Mouse (Mus musculus): ENCODE measurements around the gene Gm49380. TPM values are rescaled to one million over a fixed set of nuclear protein-coding genes. Genes with fewer than 3 reads are reported as not detected.
"Not testable (repeated sequence)": the region's sequence is repeated elsewhere in the genome, so short reads cannot be mapped to it uniquely, and the experiment has no call there.

Gm49380 gene
- polyA plus RNA-seq, 1 experiment from 2014 or later, result 0.48 TPM

- no peaks in the 10 kb centered on the region for H3K9me3 ChIP-seq
- no peaks in the 10 kb centered on the region for H3K36me3 ChIP-seq
- no peak for ATAC-seq (ENCODE audit: insufficient number of reproducible peaks, insufficient read depth, low FRiP score, low TSS enrichment, low read depth)
- H3K27ac ChIP-seq, result no peak overlapping the region
- H3K4me3 ChIP-seq, result no peak overlapping the region
- peaks cover 16% of the 10 kb centered on the region; the same call in 1 of the 2 replicates for H3K4me1 ChIP-seq
- no peaks in the 10 kb centered on the region for H3K27me3 ChIP-seq
- H3K4me2 ChIP-seq, result no peak overlapping the region
- 73% methylated on average over 6 of the region's 6 CpGs for WGBS
- H3K9ac ChIP-seq, result no peak overlapping the region
Observed at GRCm38 (mm10) chr9:44124317-44124716, 11.0 kb upstream of the Gm49380 start.

DNA sequence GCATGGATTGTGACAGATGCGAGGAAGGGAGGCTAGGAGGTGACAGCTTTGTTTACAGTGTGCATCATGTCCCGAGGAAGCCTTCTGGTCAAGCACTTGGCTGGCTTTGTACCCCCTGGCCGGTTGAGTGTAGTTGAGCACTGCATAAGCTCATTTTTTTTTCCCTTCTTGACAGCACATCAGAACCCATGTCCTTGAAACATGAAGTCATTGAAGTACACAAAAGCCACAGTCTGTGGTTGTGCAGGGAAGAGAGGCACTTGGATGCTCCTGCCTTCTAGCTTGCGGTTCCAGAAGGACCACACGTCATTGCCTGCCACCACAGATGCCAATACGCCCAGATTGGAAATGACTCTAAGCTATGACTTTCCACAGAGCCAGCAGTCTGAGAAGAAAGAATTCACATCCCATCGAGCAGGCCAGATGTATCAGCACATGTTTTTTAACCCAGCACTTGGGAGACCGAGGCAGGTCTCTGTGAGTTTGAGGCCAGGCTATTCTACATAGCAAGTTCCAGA is 6.7 kb upstream of the Gm49380 start:
- H3K27ac ChIP-seq, result no peak overlapping the region
- H3K9me3 ChIP-seq, result no peaks in the 10 kb centered on the region
- no peak for ATAC-seq (ENCODE audit: insufficient number of reproducible peaks, insufficient read depth, low FRiP score, low TSS enrichment, low read depth)
- H3K9ac ChIP-seq, result no peak overlapping the region
- no peak overlapping the region for H3K4me2 ChIP-seq
- 84% methylated on average over 8 of the region's 8 CpGs for WGBS
- no peaks in the 10 kb centered on the region for H3K27me3 ChIP-seq
- no peaks in the 10 kb centered on the region for H3K36me3 ChIP-seq
- no peaks in the 10 kb centered on the region for H3K4me1 ChIP-seq
- no peak overlapping the region for H3K4me3 ChIP-seq

DNA sequence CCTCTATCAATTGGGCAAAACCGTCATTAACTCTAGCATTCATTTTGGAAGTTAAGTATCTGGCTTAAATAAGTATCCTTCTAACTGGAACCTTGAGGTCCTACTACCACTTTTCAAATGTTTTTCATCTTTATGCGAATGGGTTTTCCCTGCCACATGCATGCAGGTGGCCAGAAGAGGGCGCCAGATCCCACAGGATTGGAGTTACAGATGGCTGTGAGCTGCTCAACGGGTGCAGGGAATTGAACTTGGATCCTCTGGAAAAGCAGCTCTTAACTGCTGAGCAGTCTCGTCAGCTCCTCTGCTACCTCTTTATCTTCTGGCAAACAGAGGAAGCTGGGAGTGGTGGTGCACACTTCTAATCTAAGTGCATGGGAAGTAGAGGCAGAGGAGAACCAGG is 5.7 kb upstream of the Gm49380 start:
- H3K27ac ChIP-seq, result no peak overlapping the region
- WGBS, result 46% methylated on average over 5 of the region's 5 CpGs
- no peaks in the 10 kb centered on the region for H3K36me3 ChIP-seq
- no peaks in the 10 kb centered on the region for H3K9me3 ChIP-seq
- no peaks in the 10 kb centered on the region for H3K27me3 ChIP-seq
- H3K4me3 ChIP-seq, result no peak overlapping the region
- no peak overlapping the region for H3K9ac ChIP-seq
- ATAC-seq (ENCODE audit: insufficient number of reproducible peaks, insufficient read depth, low FRiP score, low TSS enrichment, low read depth), result no peak
- no peak overlapping the region for H3K4me2 ChIP-seq
- no peaks in the 10 kb centered on the region for H3K4me1 ChIP-seq

GRCm38 (mm10) chr9:44116182-44116581 is 2.9 kb upstream of the Gm49380 start:
- no peak overlapping the region for H3K4me2 ChIP-seq
- 86% methylated on average over 4 of the region's 4 CpGs for WGBS
- peaks cover 9% of the 10 kb centered on the region; the same call in 1 of the 2 replicates for H3K4me1 ChIP-seq
- no peak overlapping the region for H3K9ac ChIP-seq
- H3K9me3 ChIP-seq, result no peaks in the 10 kb centered on the region
- no peak overlapping the region for H3K27ac ChIP-seq
- no peak for ATAC-seq (ENCODE audit: insufficient number of reproducible peaks, insufficient read depth, low FRiP score, low TSS enrichment, low read depth)
- no peak overlapping the region for H3K4me3 ChIP-seq
- H3K36me3 ChIP-seq, result no peaks in the 10 kb centered on the region
- no peaks in the 10 kb centered on the region for H3K27me3 ChIP-seq

GRCm38 (mm10) chr9:44115599-44115998 is 2.3 kb upstream of the Gm49380 start:
- Histone ChIP-seq H3K4me1 (peaks cover 12% of the 10 kb centered on the region), H3K27me3 (no peaks in the 10 kb centered on the region), H3K36me3 (no peaks in the 10 kb centered on the region), H3K4me3 (no peak overlapping the region), H3K4me2 (no peak overlapping the region), H3K27ac (no peak overlapping the region), H3K9me3 (no peaks in the 10 kb centered on the region), H3K9ac (no peak overlapping the region)
- ATAC-seq (ENCODE audit: insufficient number of reproducible peaks, insufficient read depth, low FRiP score, low TSS enrichment, low read depth), result no peak
- WGBS, result 84% methylated on average over 9 of the region's 9 CpGs

DNA sequence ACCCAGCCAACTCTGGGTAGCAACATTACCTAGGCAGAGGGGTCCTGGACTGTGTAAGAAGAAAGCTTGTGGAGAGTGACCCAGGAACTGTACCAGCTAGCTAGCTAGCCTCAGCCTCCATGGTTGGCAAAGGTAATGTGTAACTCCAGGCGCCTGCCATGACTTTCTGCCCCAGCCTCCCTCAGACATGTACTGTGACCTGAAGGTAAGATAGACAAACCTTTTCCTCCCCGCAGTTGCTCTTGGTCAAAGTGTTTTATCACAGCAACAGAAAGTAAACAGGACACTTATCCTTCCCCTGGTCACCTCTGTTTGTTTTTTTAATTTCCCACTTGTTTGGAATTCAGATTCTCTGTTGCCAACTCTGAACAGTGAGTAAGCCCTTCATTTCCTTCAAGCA is 1.2 kb upstream of the Gm49380 start:
- Histone ChIP-seq H3K9me3 (no peaks in the 10 kb centered on the region), H3K4me3 (no peak overlapping the region), H3K27me3 (no peaks in the 10 kb centered on the region), H3K9ac (no peak overlapping the region), H3K4me1 (peaks cover 24% of the 10 kb centered on the region), H3K36me3 (no peaks in the 10 kb centered on the region), H3K27ac (no peak overlapping the region), H3K4me2 (no peak overlapping the region)
- no peak for ATAC-seq (ENCODE audit: insufficient number of reproducible peaks, insufficient read depth, low FRiP score, low TSS enrichment, low read depth)
- WGBS, result 95% methylated on average over 2 of the region's 2 CpGs

GRCm38 (mm10) chr9:44111909-44112308 is 1.4 kb downstream of the Gm49380 start:
- H3K4me2 ChIP-seq, result peak overlapping the region; percentile 65
- H3K9ac ChIP-seq, result peak overlapping the region; percentile 87
- not testable (repeated sequence) for H3K9me3 ChIP-seq; ATAC-seq (ENCODE audit: insufficient number of reproducible peaks, insufficient read depth, low FRiP score, low TSS enrichment, low read depth); H3K27ac ChIP-seq; H3K27me3 ChIP-seq
- 63% methylated on average over 10 of the region's 12 CpGs for WGBS
- H3K4me1 ChIP-seq, result peaks cover 49% of the 10 kb centered on the region
- H3K36me3 ChIP-seq, result peaks cover 16% of the 10 kb centered on the region; the same call in 1 of the 2 replicates
- peak overlapping the region; percentile 76 for H3K4me3 ChIP-seq

- peak overlapping the region; percentile 61 for H3K9ac ChIP-seq
- no peak for ATAC-seq (ENCODE audit: insufficient number of reproducible peaks, insufficient read depth, low FRiP score, low TSS enrichment, low read depth)
- H3K9me3 ChIP-seq, result no peaks in the 10 kb centered on the region
- H3K27me3 ChIP-seq, result no peaks in the 10 kb centered on the region
- 23% methylated on average over 9 of the region's 9 CpGs for WGBS
- H3K4me3 ChIP-seq, result peak overlapping the region; percentile 24
- H3K27ac ChIP-seq, result peak overlapping the region; percentile 51; the same call in 1 of the 2 replicates
- H3K4me1 ChIP-seq, result peaks cover 60% of the 10 kb centered on the region
- peaks cover 30% of the 10 kb centered on the region for H3K36me3 ChIP-seq
- H3K4me2 ChIP-seq, result peak overlapping the region; percentile 55
Observed at GRCm38 (mm10) chr9:44109360-44110095, 3.8 kb downstream of the Gm49380 start.

- 82% methylated on average over 31 of the region's 31 CpGs for WGBS
- H3K4me1 ChIP-seq, result peaks cover 60% of the 10 kb centered on the region
- no peaks in the 10 kb centered on the region for H3K27me3 ChIP-seq
- peaks cover 39% of the 10 kb centered on the region for H3K36me3 ChIP-seq
- no peak for ATAC-seq (ENCODE audit: insufficient number of reproducible peaks, insufficient read depth, low FRiP score, low TSS enrichment, low read depth)
- H3K4me3 ChIP-seq, result peak overlapping the region; percentile 24; the same call in 1 of the 2 replicates
- peak overlapping the region; percentile 55 for H3K4me2 ChIP-seq
- H3K27ac ChIP-seq, result peak overlapping the region; percentile 87; the same call in 1 of the 2 replicates
- no peaks in the 10 kb centered on the region for H3K9me3 ChIP-seq
- H3K9ac ChIP-seq, result peak overlapping the region; percentile 61
Observed at GRCm38 (mm10) chr9:44108269-44109055, 4.8 kb downstream of the Gm49380 start.

- H3K36me3 ChIP-seq, result peaks cover 40% of the 10 kb centered on the region
- no peaks in the 10 kb centered on the region for H3K9me3 ChIP-seq
- H3K27me3 ChIP-seq, result no peaks in the 10 kb centered on the region
- H3K4me3 ChIP-seq, result peak overlapping the region; percentile 19
- peak overlapping the region; percentile 87 for H3K27ac ChIP-seq
- no peak for ATAC-seq (ENCODE audit: insufficient number of reproducible peaks, insufficient read depth, low FRiP score, low TSS enrichment, low read depth)
- 33% methylated on average over 25 of the region's 25 CpGs for WGBS
- H3K9ac ChIP-seq, result peak overlapping the region; percentile 54; the same call in 1 of the 2 replicates
- peaks cover 60% of the 10 kb centered on the region for H3K4me1 ChIP-seq
- peak overlapping the region; percentile 55 for H3K4me2 ChIP-seq
Observed at GRCm38 (mm10) chr9:44107557-44108179, 5.6 kb downstream of the Gm49380 start.

DNA sequence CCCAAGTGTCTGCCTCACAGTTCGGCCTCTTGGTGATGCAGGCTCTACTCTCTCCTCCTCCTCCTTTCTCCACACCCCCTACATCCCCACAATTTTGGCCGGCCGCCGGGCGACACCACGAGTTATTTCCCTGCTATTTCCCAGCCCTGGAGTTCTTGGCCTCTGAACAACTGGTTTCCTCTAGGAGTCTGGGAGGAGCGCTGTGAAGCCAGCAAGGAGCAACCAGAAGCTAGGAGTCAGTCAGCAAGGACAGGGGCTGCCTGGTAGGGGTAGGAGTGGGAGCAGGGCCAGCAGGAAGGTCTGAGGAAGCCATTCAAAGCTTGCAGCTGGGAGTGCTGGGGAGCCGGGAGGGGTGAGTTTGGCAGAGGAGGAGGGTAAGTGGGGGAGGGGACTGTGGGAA is 6.2 kb downstream of the Gm49380 start, which contains the start of gene C1qtnf5:
TSS of gene C1qtnf5 (plus strand) at position 136 of the 400 bp plus-strand sequence.
- 25% methylated on average over 8 of the region's 8 CpGs for WGBS
- Histone ChIP-seq H3K4me3 (peak within 1 kb of the TSS; percentile 19), H3K27ac (peak within 1 kb of the TSS; percentile 87), H3K4me2 (peak within 1 kb of the TSS; percentile 55), H3K36me3 (peaks cover 41% of the 10 kb centered on the region), H3K9ac (peak within 1 kb of the TSS; percentile 61), H3K9me3 (no peaks in the 10 kb centered on the region), H3K27me3 (no peaks in the 10 kb centered on the region), H3K4me1 (peaks cover 58% of the 10 kb centered on the region)
- peak; percentile 39 for ATAC-seq (ENCODE audit: insufficient number of reproducible peaks, insufficient read depth, low FRiP score, low TSS enrichment, low read depth)

Measured in embryonic facial prominence, embryonic 13.5 days (tissue).